Mouse (Mus musculus) gastrocnemius, postnatal 25 days (tissue): Measurements from ENCODE around the gene Blmh. TPM values are rescaled to one million over a fixed set of nuclear protein-coding genes. Genes with fewer than 3 reads are reported as not detected.

Experiments used
- DNase-seq: peaks from one replicate; pipeline ENCODE4 v3.0.0; 2022
- total RNA-seq, 2 experiments: library from RNA; stranded (reverse); gene quantifications; 1 replicate in 1 of 2; 2 replicates in 1 of 2; pipeline ENCODE4 v1.2.3; 2021

The Blmh gene
- total RNA-seq, 2 experiments from 2014 or later = 25.8 to 30.3 TPM

DNA sequence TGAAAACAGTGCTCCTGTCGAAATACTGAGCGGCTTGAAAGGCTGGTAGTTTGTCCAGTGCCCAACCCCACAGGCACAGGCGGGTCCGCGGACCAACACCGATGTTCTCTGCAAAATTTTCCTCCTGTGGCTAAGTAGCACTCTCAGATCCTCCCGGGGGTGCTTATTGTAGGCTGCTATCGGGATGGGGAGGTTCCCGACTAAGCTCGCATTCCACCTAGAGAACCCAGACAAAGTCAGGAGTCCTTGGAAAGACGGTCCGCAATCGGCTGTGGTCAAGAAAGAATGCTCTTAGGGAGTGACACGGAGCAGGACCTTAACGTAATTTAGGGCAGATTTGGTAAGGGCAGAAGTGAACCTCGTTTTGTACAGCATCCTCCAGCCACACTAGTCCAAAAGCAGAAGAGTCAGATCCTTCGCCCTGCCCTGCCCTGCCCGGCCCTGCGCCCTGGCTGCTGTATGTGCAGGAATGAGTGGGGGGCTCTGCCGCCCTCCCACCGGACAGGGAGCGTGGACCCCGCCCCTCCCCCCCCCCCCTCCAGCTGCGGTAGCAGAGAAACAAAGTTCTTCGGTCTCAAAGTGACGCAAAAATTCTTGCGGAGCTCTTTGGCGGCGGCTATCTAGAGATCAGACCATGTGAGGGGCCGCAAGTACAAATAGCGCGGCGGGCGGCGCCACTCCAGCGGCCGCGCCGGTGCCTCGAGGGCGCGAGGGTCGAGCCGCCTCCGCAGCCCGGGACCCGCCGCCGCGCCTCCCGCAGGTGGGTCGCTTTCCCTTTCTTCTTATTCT lies 73.5 kb downstream of the Blmh start, which contains the start of gene Slc6a4:
Gene Slc6a4 (plus strand): TSS at position 688 of the 789 bp plus-strand sequence.
- DNase-seq = no peak

GRCm38 (mm10) chr11:76998705-76999226 lies 74.2 kb downstream of the Blmh start:
- no peak for DNase-seq

DNA sequence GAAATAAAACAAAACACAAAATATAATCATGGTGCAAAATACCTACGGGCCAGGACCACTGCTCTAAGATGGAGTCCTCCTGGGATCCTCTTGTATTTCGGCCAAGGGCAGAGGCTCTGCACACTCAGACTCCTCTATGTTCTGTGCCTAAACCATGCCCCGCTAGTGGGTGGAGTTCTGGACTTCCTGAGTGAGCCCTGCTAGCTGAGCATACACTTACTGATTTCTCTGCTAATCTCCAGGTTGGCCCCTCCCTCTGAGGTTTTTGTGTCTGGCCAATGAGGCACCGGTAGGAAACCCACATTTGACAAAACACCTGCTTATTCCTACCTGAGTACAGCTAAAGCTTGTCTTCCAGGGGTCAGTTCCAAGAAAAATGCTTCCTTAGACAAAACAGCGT lies 76.1 kb downstream of the Blmh start:
- DNase-seq = no peak

DNA sequence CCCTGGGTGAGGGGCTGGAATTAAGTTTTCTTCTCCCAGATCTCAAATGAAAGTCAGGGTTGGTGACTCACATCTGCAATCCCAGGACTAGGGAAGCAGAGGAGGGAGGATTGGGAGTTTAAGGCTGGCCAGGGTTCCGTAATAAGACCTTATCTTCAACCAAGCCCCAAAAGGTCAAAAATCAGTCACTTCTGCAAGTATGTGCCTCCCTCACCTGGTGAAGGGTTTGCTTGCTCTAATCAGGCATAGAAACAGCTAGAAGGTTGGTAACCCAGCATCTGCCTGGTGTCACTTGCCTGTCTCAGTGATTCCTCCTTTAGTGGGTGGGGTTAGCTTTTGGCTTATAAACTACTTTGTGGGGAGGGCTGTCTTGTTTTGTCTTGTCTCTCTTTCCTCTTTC lies 77.8 kb downstream of the Blmh start:
- no peak for DNase-seq

DNA sequence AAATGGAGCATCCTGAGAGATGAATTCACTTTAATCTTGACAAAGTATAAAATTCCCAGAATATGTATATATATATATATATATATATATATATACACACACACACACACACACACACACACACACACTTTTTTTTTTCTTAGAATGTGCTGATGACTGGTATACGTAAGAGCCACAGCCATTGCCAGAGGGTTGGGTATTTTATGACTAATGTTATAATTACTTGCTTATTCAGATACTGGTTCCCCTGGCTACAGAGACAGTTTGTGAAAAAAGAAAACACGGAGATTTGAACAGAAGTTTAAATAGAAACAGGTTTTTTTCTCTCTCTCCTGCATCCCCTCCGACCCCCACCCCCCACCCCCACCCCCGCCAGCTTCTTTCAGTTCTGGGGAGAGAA lies 81.3 kb downstream of the Blmh start:
- no peak for DNase-seq

DNA sequence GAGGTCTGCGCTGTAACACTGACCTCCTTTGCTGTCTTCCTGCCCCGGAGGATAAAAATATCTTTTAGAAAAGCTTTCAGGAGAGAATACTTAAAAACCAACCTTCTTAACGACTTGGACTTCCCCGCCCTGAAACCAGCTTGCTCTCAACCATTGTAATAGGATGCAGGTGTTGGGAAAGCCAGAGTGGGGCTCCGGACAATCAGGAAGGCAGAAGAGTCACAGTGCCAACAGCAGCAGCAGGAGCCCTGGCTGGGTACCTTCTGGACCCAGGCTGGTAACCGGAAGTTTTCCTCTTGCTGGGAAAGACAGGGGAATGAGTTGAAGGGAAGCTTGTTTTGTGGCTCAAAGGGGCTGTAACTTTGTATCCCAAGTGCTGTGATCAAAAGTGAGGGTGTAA lies 82.0 kb downstream of the Blmh start:
- DNase-seq = no peak

GRCm38 (mm10) chr11:77009069-77010025 lies 84.7 kb downstream of the Blmh start:
- no peak for DNase-seq

DNA sequence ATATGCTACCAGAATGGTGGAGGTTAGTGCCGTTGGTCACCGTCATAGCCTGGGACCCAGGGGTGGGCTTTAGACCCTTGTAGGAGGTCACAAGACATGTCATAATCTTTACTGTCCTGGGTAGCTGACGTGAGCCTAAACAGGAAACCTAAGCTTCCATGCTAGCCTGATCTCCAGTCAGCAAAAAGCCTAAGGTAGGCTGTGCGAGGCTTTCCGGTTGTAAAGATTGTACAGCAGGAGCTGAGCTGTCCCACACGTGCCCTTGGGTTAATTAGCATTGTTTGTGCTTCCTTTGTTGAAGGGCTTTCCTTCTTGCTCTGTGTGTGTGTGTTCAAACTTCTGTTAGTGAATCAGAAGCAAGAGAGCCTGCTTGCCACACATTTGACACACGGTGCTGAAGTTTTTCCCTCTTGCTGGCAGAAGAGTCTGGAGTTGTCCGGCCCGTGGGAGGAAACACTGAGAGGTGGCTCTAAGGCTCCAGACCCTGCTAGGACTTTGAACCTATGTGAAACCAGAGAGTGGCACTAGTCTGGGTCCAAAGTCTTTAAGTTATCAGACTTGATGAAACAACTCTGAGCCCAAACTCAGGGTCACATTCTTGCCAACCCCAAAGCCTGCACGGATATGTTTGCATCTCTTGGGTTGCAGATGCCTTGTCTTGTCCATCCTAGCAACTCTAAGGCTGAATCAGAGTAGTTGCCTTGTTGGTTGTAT lies 86.3 kb downstream of the Blmh start:
- DNase-seq = no peak

DNA sequence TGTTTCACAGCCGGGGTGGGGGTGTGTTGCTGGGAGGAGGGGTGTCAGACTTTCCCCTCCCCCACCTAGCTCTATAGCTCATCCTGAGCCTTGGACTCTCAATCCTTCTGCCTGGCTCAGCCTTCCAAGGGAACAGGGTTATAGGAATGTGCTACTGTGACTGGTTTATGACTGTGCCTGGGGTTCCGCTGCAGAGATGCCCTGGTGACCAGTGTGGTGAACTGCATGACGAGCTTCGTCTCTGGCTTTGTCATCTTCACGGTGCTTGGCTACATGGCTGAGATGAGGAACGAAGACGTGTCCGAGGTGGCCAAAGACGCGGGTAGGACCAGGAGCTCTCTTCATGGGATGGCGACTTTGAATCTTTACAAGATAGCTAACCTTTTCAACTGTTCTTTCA lies 93.4 kb downstream of the Blmh start:
- DNase-seq = no peak

DNA sequence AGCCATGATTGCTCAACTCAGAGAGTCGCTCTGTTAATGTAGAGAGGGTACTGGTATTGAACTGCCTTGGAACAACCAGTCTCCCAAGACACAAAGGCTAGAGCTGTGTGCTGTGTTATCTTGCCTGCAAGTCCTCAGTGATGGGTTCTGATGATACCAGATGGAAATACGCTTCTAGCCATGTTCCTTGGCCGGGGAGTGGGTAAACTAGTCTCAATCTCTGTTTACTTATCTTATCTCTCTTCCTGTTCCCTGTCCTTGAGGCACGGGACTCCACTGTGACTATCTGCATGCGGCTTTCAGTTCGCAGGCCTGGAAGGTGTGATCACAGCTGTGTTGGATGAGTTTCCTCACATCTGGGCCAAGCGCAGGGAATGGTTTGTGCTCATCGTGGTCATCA lies 94.9 kb downstream of the Blmh start:
- no peak for DNase-seq

GRCm38 (mm10) chr11:77021749-77022396 lies 97.3 kb downstream of the Blmh start:
- no peak for DNase-seq

GRCm38 (mm10) chr11:77026559-77026958 lies 102.0 kb downstream of the Blmh start:
- no peak for DNase-seq

DNA sequence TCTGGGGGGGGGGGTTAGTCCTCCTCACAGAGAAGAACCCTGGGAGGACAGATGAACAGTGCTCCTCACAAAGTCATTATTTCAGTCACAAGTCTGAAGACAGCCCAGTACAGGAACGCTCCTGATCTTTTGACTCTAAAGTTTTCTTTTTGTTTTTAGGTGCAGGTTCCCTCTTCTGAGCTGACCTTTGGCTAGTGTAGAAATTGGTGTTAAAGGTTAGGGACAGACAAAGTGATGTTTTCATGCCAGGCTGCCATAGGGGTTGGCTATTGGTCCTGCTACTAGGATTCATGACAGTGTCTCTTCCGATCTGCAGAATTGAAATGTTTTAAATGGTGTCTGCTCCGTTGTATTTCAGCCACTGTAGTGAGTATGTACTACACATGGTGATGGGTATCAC lies 103.5 kb downstream of the Blmh start:
- no peak for DNase-seq

GRCm38 (mm10) chr11:77031151-77031934 lies 106.7 kb downstream of the Blmh start:
- DNase-seq = no peak

Other genes with a start within 250 kb of the Blmh start
- 1 to 10 TPM in 1 of 2 experiments, under 1 TPM in 1; 0.84 to 8.2 TPM for gene Trarg1, start 245.0 kb upstream of the Blmh start, total RNA-seq
- gene Gosr1, start 161.2 kb upstream of the Blmh start, total RNA-seq = 10 to 100 TPM; 17.6 to 18.6 TPM
- gene Cpd, start 77.8 kb upstream of the Blmh start, total RNA-seq = 10 to 100 TPM; 26.3 to 30.5 TPM
- not detected for gene Tmigd1, start 22.6 kb upstream of the Blmh start, total RNA-seq
- gene Slc6a4, start 73.8 kb downstream of the Blmh start, total RNA-seq = under 1 TPM in 1 of 2 experiments, not detected in 1; 0.56 TPM
- 10 to 100 TPM in 1 of 2 experiments, 1 to 10 TPM in 1; 9.5 to 10.3 TPM for gene Nsrp1, start 153.6 kb downstream of the Blmh start, total RNA-seq